Comparison of ENCODE assay signal across 27 mouse cellular contexts in genomic region chr10:13675033-13675379, GRCm38 (mm10).
DNase-seq lines count a peak whose midpoint lies in the region; ATAC-seq lines count a peak whose summit lies in the region.
"Had no signal": no experiment of that assay in that cellular context is flagged by ENCODE, and none has a peak within 500 bp of the region (broad histone marks: within the 10 kb centered on the region; RNA-seq: fewer than 3 reads in every experiment).

No protein-coding gene starts in this region.

- H3K27me3 ChIP-seq in forebrain, embryonic 13.5 days: no peaks in the 10 kb centered on the region
- H3K27me3 ChIP-seq in forebrain, embryonic 10.5 days (ENCODE audit: poor library complexity, severe bottlenecking): no peaks in the 10 kb centered on the region
- no peaks in the 10 kb centered on the region for H3K27me3 ChIP-seq in midbrain, embryonic 11.5 days (ENCODE audit: control insufficient read depth, insufficient read depth, low read length)
- no peaks in the 10 kb centered on the region for H3K27me3 ChIP-seq in midbrain, embryonic 16.5 days (ENCODE audit: control insufficient read depth, insufficient read depth, low read depth, low read length)
- no peaks in the 10 kb centered on the region for H3K27me3 ChIP-seq in forebrain, embryonic 14.5 days (replicated peaks; ENCODE audit: control insufficient read depth, insufficient read depth, low read length)
- H3K27me3 ChIP-seq in midbrain, embryonic 15.5 days (replicated peaks): no peaks in the 10 kb centered on the region
- H3K27me3 ChIP-seq: embryonic facial prominence, embryonic 12.5 days; hindbrain, embryonic 12.5 days; liver, embryonic 12.5 days; megakaryocyte, embryonic 14.5 days had no signal

- 46% methylated on average over 3 of the region's 3 CpGs for WGBS in forebrain, embryonic 13.5 days
- 87% methylated on average over 3 of the region's 3 CpGs for WGBS in forebrain, embryonic 10.5 days
- 71% methylated on average over 3 of the region's 3 CpGs for WGBS in midbrain, embryonic 11.5 days
- WGBS in midbrain, embryonic 16.5 days: 66% methylated on average over 3 of the region's 3 CpGs
- 51% methylated on average over 3 of the region's 3 CpGs for WGBS in forebrain, embryonic 14.5 days
- 63% methylated on average over 3 of the region's 3 CpGs for WGBS in midbrain, embryonic 15.5 days

- ATAC-seq in forebrain, embryonic 13.5 days: peak; percentile 73
- no peak for ATAC-seq in midbrain, embryonic 11.5 days (ENCODE audit: low FRiP score)
- ATAC-seq in midbrain, embryonic 16.5 days: no peak
- peak; percentile 74 for ATAC-seq in forebrain, embryonic 14.5 days
- ATAC-seq in midbrain, embryonic 15.5 days (replicated peaks): 0 out of 2 replicates have a peak, but pooled peaks have one; percentile 24
- ATAC-seq: liver, embryonic 12.5 days; liver, postnatal 0 days had no signal

- H3K9ac ChIP-seq in forebrain, embryonic 13.5 days: no peak overlapping the region
- H3K9ac ChIP-seq in midbrain, embryonic 11.5 days (ENCODE audit: low read length): no peak overlapping the region
- no peak overlapping the region for H3K9ac ChIP-seq in midbrain, embryonic 16.5 days (ENCODE audit: low read depth, low read length)
- no peak overlapping the region for H3K9ac ChIP-seq in forebrain, embryonic 14.5 days (ENCODE audit: low read length)
- H3K9ac ChIP-seq in midbrain, embryonic 15.5 days: no peak overlapping the region
- H3K9ac ChIP-seq: embryonic facial prominence, embryonic 12.5 days; hindbrain, embryonic 12.5 days; liver, embryonic 12.5 days; liver, postnatal 0 days had no signal

- no peaks in the 10 kb centered on the region for H3K9me3 ChIP-seq in forebrain, embryonic 13.5 days (replicated peaks)
- no peaks in the 10 kb centered on the region for H3K9me3 ChIP-seq in forebrain, embryonic 10.5 days
- H3K9me3 ChIP-seq in midbrain, embryonic 11.5 days (ENCODE audit: control insufficient read depth, low read length): no peaks in the 10 kb centered on the region
- H3K9me3 ChIP-seq in midbrain, embryonic 16.5 days (replicated peaks; ENCODE audit: control insufficient read depth, low read length, poor library complexity, severe bottlenecking): no peaks in the 10 kb centered on the region
- H3K9me3 ChIP-seq in forebrain, embryonic 14.5 days (replicated peaks; ENCODE audit: control insufficient read depth, low read length): no peaks in the 10 kb centered on the region
- no peaks in the 10 kb centered on the region for H3K9me3 ChIP-seq in midbrain, embryonic 15.5 days
- H3K9me3 ChIP-seq: embryonic facial prominence, embryonic 12.5 days; hindbrain, embryonic 12.5 days; liver, embryonic 12.5 days; megakaryocyte, embryonic 14.5 days had no signal

- H3K27ac ChIP-seq in forebrain, embryonic 13.5 days: no peak overlapping the region; the same call in 1 of the 2 replicates
- no peak overlapping the region for H3K27ac ChIP-seq in forebrain, embryonic 10.5 days
- no peak overlapping the region for H3K27ac ChIP-seq in midbrain, embryonic 11.5 days (ENCODE audit: low read depth, low read length)
- no peak overlapping the region for H3K27ac ChIP-seq in midbrain, embryonic 16.5 days (ENCODE audit: low read length)
- no peak overlapping the region; the same call in 1 of the 2 replicates for H3K27ac ChIP-seq in forebrain, embryonic 14.5 days (ENCODE audit: low read depth, low read length)
- H3K27ac ChIP-seq in midbrain, embryonic 15.5 days: no peak overlapping the region
- H3K27ac ChIP-seq: embryonic facial prominence, embryonic 12.5 days; hindbrain, embryonic 12.5 days; layer of hippocampus, adult 2 months; liver, embryonic 12.5 days; stomach, postnatal 0 days had no signal

- peaks cover 11% of the 10 kb centered on the region for H3K4me1 ChIP-seq in forebrain, embryonic 13.5 days
- H3K4me1 ChIP-seq in forebrain, embryonic 10.5 days: peaks cover 7% of the 10 kb centered on the region; the same call in 1 of the 2 replicates
- 0 out of 2 replicates have a peak, but pooled peaks cover 3% of the 10 kb centered on the region for H3K4me1 ChIP-seq in midbrain, embryonic 11.5 days (ENCODE audit: control insufficient read depth, insufficient read depth, low read length)
- 0 out of 2 replicates have a peak, but pooled peaks cover 3% of the 10 kb centered on the region for H3K4me1 ChIP-seq in midbrain, embryonic 16.5 days (ENCODE audit: control insufficient read depth, insufficient read depth, low read length)
- H3K4me1 ChIP-seq in forebrain, embryonic 14.5 days (ENCODE audit: control insufficient read depth, insufficient read depth, low read length): no peaks in the 10 kb centered on the region
- no peaks in the 10 kb centered on the region for H3K4me1 ChIP-seq in midbrain, embryonic 15.5 days
- H3K4me1 ChIP-seq: embryonic facial prominence, embryonic 12.5 days; hindbrain, embryonic 12.5 days; liver, embryonic 12.5 days had no signal

- H3K4me3 ChIP-seq in forebrain, embryonic 13.5 days: no peak overlapping the region
- H3K4me3 ChIP-seq in forebrain, embryonic 10.5 days: no peak overlapping the region
- no peak overlapping the region for H3K4me3 ChIP-seq in midbrain, embryonic 11.5 days (ENCODE audit: low read depth, low read length)
- no peak overlapping the region for H3K4me3 ChIP-seq in midbrain, embryonic 16.5 days (ENCODE audit: low read depth, low read length)
- no peak overlapping the region for H3K4me3 ChIP-seq in forebrain, embryonic 14.5 days (ENCODE audit: low read depth, low read length)
- H3K4me3 ChIP-seq in midbrain, embryonic 15.5 days: no peak overlapping the region
- H3K4me3 ChIP-seq: embryonic facial prominence, embryonic 12.5 days; hindbrain, embryonic 12.5 days; layer of hippocampus, adult 2 months; liver, embryonic 12.5 days; megakaryocyte, embryonic 14.5 days had no signal

- H3K4me2 ChIP-seq in forebrain, embryonic 13.5 days: no peak overlapping the region
- H3K4me2 ChIP-seq in midbrain, embryonic 11.5 days: no peak overlapping the region
- no peak overlapping the region for H3K4me2 ChIP-seq in midbrain, embryonic 16.5 days (ENCODE audit: low read length)
- H3K4me2 ChIP-seq in forebrain, embryonic 14.5 days (ENCODE audit: low read length): no peak overlapping the region
- no peak overlapping the region for H3K4me2 ChIP-seq in midbrain, embryonic 15.5 days
- H3K4me2 ChIP-seq: embryonic facial prominence, embryonic 12.5 days; hindbrain, embryonic 12.5 days; liver, embryonic 12.5 days had no signal

- H3K36me3 ChIP-seq in forebrain, embryonic 13.5 days (ENCODE audit: poor library complexity, severe bottlenecking): no peaks in the 10 kb centered on the region
- H3K36me3 ChIP-seq in forebrain, embryonic 10.5 days (replicated peaks): no peaks in the 10 kb centered on the region
- no peaks in the 10 kb centered on the region for H3K36me3 ChIP-seq in midbrain, embryonic 11.5 days (ENCODE audit: control insufficient read depth, insufficient read depth, low read length)
- H3K36me3 ChIP-seq in midbrain, embryonic 16.5 days (ENCODE audit: control insufficient read depth, insufficient read depth, low read length): no peaks in the 10 kb centered on the region
- H3K36me3 ChIP-seq in forebrain, embryonic 14.5 days (ENCODE audit: control insufficient read depth, insufficient read depth, low read length): no peaks in the 10 kb centered on the region
- H3K36me3 ChIP-seq in midbrain, embryonic 15.5 days (replicated peaks): no peaks in the 10 kb centered on the region
- H3K36me3 ChIP-seq: embryonic facial prominence, embryonic 12.5 days; hindbrain, embryonic 12.5 days; liver, embryonic 12.5 days had no signal

- no peak for DNase-seq in forebrain, embryonic 10.5 days (ENCODE audit: extremely low spot score, low spot score)
- peak; percentile 31 for DNase-seq in midbrain, embryonic 11.5 days (ENCODE audit: low spot score, missing footprints)
- peak; percentile 21 for DNase-seq in forebrain, embryonic 14.5 days (ENCODE audit: low spot score)
- no peak for DNase-seq in lung, postnatal 25 days (ENCODE audit: low spot score)
- DNase-seq: adrenal gland, postnatal 25 days; cerebellum, adult 11-12 months; cerebellum, adult 9-11 months; embryo, embryonic 11 days; gastrocnemius, postnatal 14 days; heart, postnatal 14 days; kidney, adult 18-20 months; kidney, postnatal 36 days; left cerebral cortex, postnatal 4 days; liver, postnatal 0 days; lung, postnatal 4 days; right cerebral cortex, postnatal 4 days; thymus, adult 18-20 months; thymus, postnatal 4 days had no signal

Comparison
In these comparisons a context has a peak if more than half of its experiments do, and no peak if none do; other contexts are left out.
1. ATAC-seq: peak in forebrain, embryonic 13.5 days (single experiment), forebrain, embryonic 14.5 days (single experiment) and midbrain, embryonic 15.5 days (single experiment); none in midbrain, embryonic 11.5 days (single experiment) and midbrain, embryonic 16.5 days (single experiment).
2. DNase-seq: peak in midbrain, embryonic 11.5 days (single experiment) and forebrain, embryonic 14.5 days (single experiment); none in forebrain, embryonic 10.5 days (single experiment) and lung, postnatal 25 days (single experiment).